Mouse (Mus musculus): ENCODE data around the gene Tmem121.

Tmem121 gene

GRCm38 (mm10) chr12:113149341-113149740 is 36.4 kb upstream of the Tmem121 start:
- DNase-seq (ENCODE audit: low read depth, low spot score): no peak

- DNase-seq (ENCODE audit: low read depth, low spot score): no peak
Measured at GRCm38 (mm10) chr12:113149896-113150295, 35.8 kb upstream of the Tmem121 start.

GRCm38 (mm10) chr12:113150591-113150990 is 35.1 kb upstream of the Tmem121 start:
- DNase-seq (ENCODE audit: low read depth, low spot score): no peak

GRCm38 (mm10) chr12:113151046-113151445 is 34.7 kb upstream of the Tmem121 start:
- no peak for DNase-seq (ENCODE audit: low read depth, low spot score)

GRCm38 (mm10) chr12:113151661-113152271 is 34.0 kb upstream of the Tmem121 start:
- DNase-seq (ENCODE audit: low read depth, low spot score): no peak

- DNase-seq (ENCODE audit: low read depth, low spot score): no peak
Measured at GRCm38 (mm10) chr12:113152272-113152661, 33.5 kb upstream of the Tmem121 start.

- no peak for DNase-seq (ENCODE audit: low read depth, low spot score)
Measured at GRCm38 (mm10) chr12:113152991-113153525, 32.7 kb upstream of the Tmem121 start.

GRCm38 (mm10) chr12:113153971-113154370 is 31.8 kb upstream of the Tmem121 start:
- no peak for DNase-seq (ENCODE audit: low read depth, low spot score)

GRCm38 (mm10) chr12:113154747-113155075 is 31.0 kb upstream of the Tmem121 start:
- no peak for DNase-seq (ENCODE audit: low read depth, low spot score)

GRCm38 (mm10) chr12:113155076-113155771 is 30.5 kb upstream of the Tmem121 start:
- no peak for DNase-seq (ENCODE audit: low read depth, low spot score)

- peak; percentile 100 for DNase-seq (ENCODE audit: low read depth, low spot score)
Measured at GRCm38 (mm10) chr12:113155887-113156539, 29.7 kb upstream of the Tmem121 start, which contains the start of gene Tedc1. Gene Tedc1 (plus strand): TSS chr12:113156421.

- DNase-seq (ENCODE audit: low read depth, low spot score): no peak
Measured at GRCm38 (mm10) chr12:113156540-113156929, 29.2 kb upstream of the Tmem121 start.

GRCm38 (mm10) chr12:113157002-113157401 is 28.7 kb upstream of the Tmem121 start:
- no peak for DNase-seq (ENCODE audit: low read depth, low spot score)

GRCm38 (mm10) chr12:113157521-113157920 is 28.2 kb upstream of the Tmem121 start:
- DNase-seq (ENCODE audit: low read depth, low spot score): no peak

GRCm38 (mm10) chr12:113157971-113158370 is 27.8 kb upstream of the Tmem121 start:
- no peak for DNase-seq (ENCODE audit: low read depth, low spot score)

GRCm38 (mm10) chr12:113163561-113164006 is 22.1 kb upstream of the Tmem121 start:
- DNase-seq (ENCODE audit: low read depth, low spot score): no peak

- DNase-seq (ENCODE audit: low read depth, low spot score): no peak
Measured at GRCm38 (mm10) chr12:113168031-113168536, 17.6 kb upstream of the Tmem121 start.

GRCm38 (mm10) chr12:113176960-113177725 is 8.6 kb upstream of the Tmem121 start:
- no peak for DNase-seq (ENCODE audit: low read depth, low spot score)

- DNase-seq (ENCODE audit: low read depth, low spot score): no peak
Measured at GRCm38 (mm10) chr12:113181020-113181419, 4.7 kb upstream of the Tmem121 start.

GRCm38 (mm10) chr12:113184945-113185344 is 785 bp upstream of the Tmem121 start:
- DNase-seq (ENCODE audit: low read depth, low spot score): no peak

GRCm38 (mm10) chr12:113186326-113187010 is 738 bp downstream of the Tmem121 start:
- DNase-seq (ENCODE audit: low read depth, low spot score): no peak
